Mouse (Mus musculus) neural tube, postnatal 0 days (tissue): Measurements from ENCODE around the gene Baat. TPM values are rescaled to one million over a fixed set of nuclear protein-coding genes. Genes with fewer than 3 reads are reported as not detected.

Experiments used
- polyA plus RNA-seq: library from polyadenylated mRNA; unstranded; fragments of >200 nt; fragmentation: Nextera tagmentation; extraction: Ambion mirVana; gene quantifications from 2 replicates; pipeline ENCODE4 v1.2.1, GENCODE M21; 2015

Baat gene
- polyA plus RNA-seq = not detected in 2 replicates

GRCm38 (mm10) chr4:49506386-49506785 lies at the start of gene Baat:
Baat (minus strand) TSS chr4:49506557.

GRCm38 (mm10) chr4:49549383-49549782 lies 43.0 kb upstream of the Baat start, which contains the start of gene Aldob:
Aldob (minus strand) TSS chr4:49549546.

GRCm38 (mm10) chr4:49520572-49521340 lies 14.4 kb upstream of the Baat start, which contains the start of the genes Mrpl50 and Zfp189:
Mrpl50 (minus strand) TSS chr4:49521093.
Zfp189 (plus strand) TSS chr4:49521176.

GRCm38 (mm10) chr4:49473435-49474100 lies 32.8 kb downstream of the Baat start, which contains the start of gene Acnat1:
Acnat1 (minus strand) TSS chr4:49473912.

Other genes starting within 250 kb of the Baat start
- gene Acnat2, start 98.4 kb downstream of the Baat start, polyA plus RNA-seq = not detected in 2 replicates
- not detected in 2 replicates for gene Acnat1, start 32.6 kb downstream of the Baat start, polyA plus RNA-seq
- gene Mrpl50, start 14.5 kb upstream of the Baat start, polyA plus RNA-seq = 59.9 and 63.2 TPM in 2 replicates
- 6.2 and 6.6 TPM in 2 replicates for gene Zfp189, start 14.6 kb upstream of the Baat start, polyA plus RNA-seq
- gene Aldob, start 43.0 kb upstream of the Baat start, polyA plus RNA-seq = 0.67 and 1.2 TPM in 2 replicates
- 164 and 165 TPM in 2 replicates for gene Tmem246, start 91.3 kb upstream of the Baat start, polyA plus RNA-seq
- gene Rnf20, start 125.4 kb upstream of the Baat start, polyA plus RNA-seq = 40.0 and 42.1 TPM in 2 replicates
- gene Ppp3r2, start 175.5 kb upstream of the Baat start, polyA plus RNA-seq = 0.57 and 0.79 TPM in 2 replicates